Mouse (Mus musculus) regulatory T cell (primary cell): ENCODE results near the gene 4833427G06Rik.
"Not testable (repeated sequence)": the region's sequence is repeated elsewhere in the genome, so short reads cannot be mapped to it uniquely, and the experiment has no call there.

Experiments used
- in situ Hi-C: fragments of 300-600 bp; cut with MboI, MseI; formaldehyde crosslinking; loops from one replicate; pipeline ENCODE4 v1.15.1; 2025; ENCODE audit warnings: high pct_unique_total_duplicates

Gene 4833427G06Rik

GRCm38 (mm10) chr9:51101756-51102425 lies at the start of gene 4833427G06Rik:
Gene 4833427G06Rik (minus strand): TSS chr9:51102078.
- in situ Hi-C loops, result no loop called here

DNA sequence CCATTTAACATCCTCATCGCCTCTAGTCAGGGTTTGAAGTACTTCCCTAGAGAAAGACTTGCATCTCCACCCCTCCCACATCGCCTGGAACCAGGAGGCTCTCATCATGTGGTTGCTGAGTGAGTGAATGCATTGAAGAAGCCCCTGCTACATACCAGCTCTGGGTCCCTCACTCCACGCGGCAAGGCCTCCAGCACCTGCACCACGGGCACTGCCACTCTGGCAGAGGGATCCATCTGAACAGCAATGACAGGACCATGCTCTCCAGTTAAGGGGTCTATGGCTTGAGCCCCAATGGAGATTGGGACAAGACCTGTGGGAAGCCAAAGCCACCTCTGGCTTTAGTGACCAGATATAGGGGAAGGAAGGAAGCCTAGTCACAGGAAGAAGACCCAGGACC lies 45.4 kb upstream of the 4833427G06Rik start:
- in situ Hi-C loops, result loop anchor here (10.0 kb wide), 1 partner anchor 728 kb away; no protein-coding TSS in a partner anchor

DNA sequence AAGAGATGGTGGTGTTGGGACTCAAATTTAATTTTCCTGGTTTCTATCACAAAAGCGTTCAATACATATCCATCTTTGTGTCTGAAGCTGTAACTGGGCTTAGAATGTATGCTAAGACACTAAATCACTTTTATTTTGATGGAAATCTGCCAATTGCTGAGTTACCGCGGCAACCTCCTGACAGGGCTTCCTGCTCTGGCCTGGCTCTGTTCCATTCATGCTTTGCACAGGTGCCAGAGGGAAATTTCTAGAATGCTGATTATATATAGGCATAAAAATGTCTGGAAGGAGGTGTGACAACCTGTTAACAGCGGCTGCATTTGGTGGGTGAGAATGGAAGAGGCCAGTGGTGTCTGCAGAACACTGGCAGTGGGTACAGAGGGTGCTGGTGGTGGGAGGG lies 44.6 kb upstream of the 4833427G06Rik start:
- in situ Hi-C loops, result loop anchor here (10.0 kb wide), 1 partner anchor 728 kb away; no protein-coding TSS in a partner anchor

GRCm38 (mm10) chr9:51144218-51144617 lies 42.3 kb upstream of the 4833427G06Rik start:
- in situ Hi-C loops, result loop anchor here (5.0 to 10.0 kb wide), 2 partner anchors 357 to 731 kb away; no protein-coding TSS in a partner anchor

DNA sequence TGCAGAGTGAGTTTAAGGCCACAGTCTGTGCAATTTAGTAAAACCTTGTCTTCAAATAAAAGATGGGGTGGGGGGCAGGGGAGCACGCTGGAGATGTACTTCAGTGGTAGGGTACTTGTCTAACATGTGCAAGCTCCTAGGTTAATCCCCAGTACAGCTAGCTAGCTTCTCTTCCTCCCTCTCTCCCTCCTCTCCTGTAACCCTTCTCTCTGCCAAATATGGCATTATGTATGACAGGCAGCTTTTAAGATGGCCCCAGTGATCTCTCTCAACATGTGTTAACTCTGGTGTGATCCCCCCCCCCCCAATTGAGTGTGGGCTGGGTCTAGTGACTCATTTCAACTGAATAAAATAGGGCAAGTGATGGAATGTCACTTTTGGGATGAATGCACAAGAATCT lies 41.6 kb upstream of the 4833427G06Rik start:
- in situ Hi-C loops, result loop anchor here (5.0 to 10.0 kb wide), 2 partner anchors 356 to 731 kb away; no protein-coding TSS in a partner anchor

GRCm38 (mm10) chr9:51140711-51141110 lies 38.8 kb upstream of the 4833427G06Rik start:
- in situ Hi-C loops, result loop anchor here (5.0 to 10.0 kb wide), 2 partner anchors 353 to 734 kb away; no protein-coding TSS in a partner anchor

DNA sequence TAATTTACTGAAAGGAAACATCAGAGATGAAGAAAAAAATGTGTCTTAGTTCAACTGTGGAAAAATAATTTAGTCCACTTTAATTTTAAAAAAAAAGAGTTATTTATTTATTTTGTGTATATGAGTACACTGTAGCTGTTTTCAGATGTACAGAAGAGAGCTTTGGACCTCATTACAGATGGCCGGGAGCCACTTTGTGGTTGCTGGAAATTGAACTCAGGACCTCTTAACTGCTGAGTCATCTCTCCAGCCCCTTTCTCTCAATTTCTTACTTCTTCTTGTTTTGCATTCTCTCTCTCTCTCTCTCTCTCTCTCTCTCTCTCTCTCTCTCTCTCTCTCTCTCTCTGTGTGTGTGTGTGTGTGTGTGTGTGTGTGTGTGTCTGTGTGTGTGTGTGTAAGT lies 37.5 kb upstream of the 4833427G06Rik start:
- in situ Hi-C loops, result not testable (repeated sequence)

- in situ Hi-C loops, result no loop called here
These were observed 36.4 kb upstream of the 4833427G06Rik start for GRCm38 (mm10) chr9:51138301-51138700.

DNA sequence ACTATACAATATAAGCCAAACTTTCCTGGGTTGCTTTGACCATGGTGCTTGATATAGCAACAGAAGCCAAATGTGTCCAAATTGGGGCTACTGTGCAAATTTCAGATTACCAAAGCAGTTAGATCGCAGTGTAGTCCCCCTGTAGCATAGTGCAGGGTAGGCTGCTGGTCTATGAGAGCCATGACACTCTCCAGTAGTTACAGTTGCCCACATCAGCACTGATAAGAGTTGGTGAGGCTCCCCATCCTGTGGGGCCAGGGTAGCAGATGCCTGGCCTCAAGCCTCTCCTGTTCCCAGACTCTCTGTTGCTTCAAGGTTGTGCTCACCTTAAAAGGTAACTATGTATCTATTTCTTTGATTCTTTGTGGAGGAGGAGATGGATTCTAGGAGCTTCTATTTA lies 36.0 kb upstream of the 4833427G06Rik start:
- in situ Hi-C loops, result no loop called here

- in situ Hi-C loops, result no loop called here
These were observed 35.6 kb upstream of the 4833427G06Rik start for GRCm38 (mm10) chr9:51137432-51137831.

DNA sequence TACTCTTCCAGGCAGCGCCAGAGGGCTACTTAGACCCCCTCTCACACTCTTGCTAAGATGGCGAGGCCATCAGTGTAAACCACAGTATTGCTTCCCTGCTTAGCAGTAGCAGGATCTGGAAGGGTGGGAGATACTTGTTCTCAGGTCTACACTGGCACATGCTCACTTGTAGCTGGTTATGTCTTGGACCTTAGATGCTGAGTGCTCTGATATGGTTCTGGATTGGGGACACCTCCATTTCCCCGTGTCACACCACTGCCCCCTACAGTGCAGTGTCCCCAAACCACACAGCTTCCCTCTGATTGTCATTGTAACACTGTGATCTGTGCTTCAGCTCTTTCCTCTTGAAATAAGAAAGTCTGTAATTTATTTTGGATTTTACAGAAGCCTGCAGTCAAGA lies 35.1 kb upstream of the 4833427G06Rik start:
- in situ Hi-C loops, result no loop called here

- in situ Hi-C loops, result no loop called here
These were observed 12.9 kb upstream of the 4833427G06Rik start for GRCm38 (mm10) chr9:51114767-51115166.

- in situ Hi-C loops, result no loop called here
These were observed 3.9 kb upstream of the 4833427G06Rik start for GRCm38 (mm10) chr9:51105751-51106150.

GRCm38 (mm10) chr9:51103808-51104514 lies 2.1 kb upstream of the 4833427G06Rik start:
- in situ Hi-C loops, result no loop called here

GRCm38 (mm10) chr9:51102963-51103807 lies 1.3 kb upstream of the 4833427G06Rik start:
- in situ Hi-C loops, result no loop called here

DNA sequence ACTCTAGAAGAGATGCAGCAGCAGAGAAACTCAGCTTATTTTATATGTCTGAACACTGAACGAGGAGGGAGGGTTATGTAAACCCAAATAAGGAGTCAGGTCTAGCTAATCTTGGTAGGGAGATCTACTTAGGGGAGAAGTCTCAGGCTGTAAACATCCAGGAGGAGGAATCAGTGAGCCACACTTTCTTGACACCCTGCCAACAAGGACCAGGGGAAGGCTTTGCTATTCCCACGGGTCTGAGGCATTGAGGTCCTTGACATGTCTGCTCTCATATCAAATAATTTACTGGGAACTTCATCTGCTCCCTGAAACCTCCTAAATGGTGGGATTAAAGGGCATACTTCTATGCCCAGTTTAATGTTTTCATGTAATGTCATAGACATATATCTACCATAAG lies 5.6 kb downstream of the 4833427G06Rik start:
- in situ Hi-C loops, result no loop called here

- in situ Hi-C loops, result no loop called here
These were observed 8.2 kb downstream of the 4833427G06Rik start for GRCm38 (mm10) chr9:51093697-51094096.

DNA sequence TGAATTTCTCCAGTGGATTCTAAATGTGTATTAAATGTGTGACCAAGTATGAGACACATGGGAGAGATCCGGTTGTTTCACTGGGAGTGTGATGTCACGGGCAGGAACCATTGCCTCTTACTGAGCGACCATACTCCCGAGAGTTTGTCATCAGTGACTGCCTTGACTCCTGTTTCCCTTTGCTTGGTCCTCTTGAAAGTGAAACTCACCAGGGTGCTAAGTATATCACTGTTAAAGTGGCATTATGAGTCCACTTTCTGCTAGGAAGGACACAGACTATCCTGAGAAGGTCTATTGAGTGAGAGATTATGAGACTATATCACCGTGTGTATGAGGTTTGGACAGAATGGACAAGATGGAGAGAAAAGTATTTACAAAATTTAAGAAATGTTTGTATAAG lies 20.3 kb downstream of the 4833427G06Rik start:
- in situ Hi-C loops, result no loop called here

- in situ Hi-C loops, result no loop called here
These were observed 24.9 kb downstream of the 4833427G06Rik start, which contains the start of gene Layn for GRCm38 (mm10) chr9:51076979-51077315. Gene Layn (minus strand): TSS chr9:51077094.

GRCm38 (mm10) chr9:51076300-51076978 lies 25.4 kb downstream of the 4833427G06Rik start:
- in situ Hi-C loops, result no loop called here

GRCm38 (mm10) chr9:51075780-51076179 lies 26.1 kb downstream of the 4833427G06Rik start:
- in situ Hi-C loops, result no loop called here
